Mouse (Mus musculus): ENCODE results near the gene Tigd4.

GRCm38 (mm10) chr3:84619056-84619455 is 25.7 kb downstream of the Tigd4 start:
- TF ChIP-seq E2F4 (IDR thresholded peaks at IDR 0.05; ENCODE audit: insufficient read depth) (no peak), MAX (IDR thresholded peaks at IDR 0.05; ENCODE audit: low read depth) (no peak), POLR2A (IDR thresholded peaks at IDR 0.05; ENCODE audit: insufficient read length, low read depth) (no peak), TCF12 (IDR thresholded peaks at IDR 0.05; ENCODE audit: insufficient read depth, poor library complexity, severe bottlenecking) (no peak), CEBPB (IDR thresholded peaks at IDR 0.05; ENCODE audit: insufficient read depth, poor library complexity, severe bottlenecking) (no peak), MYOG (IDR thresholded peaks at IDR 0.05; ENCODE audit: control insufficient read depth in 1 of 3, insufficient read depth in 1 of 3, insufficient read length in 2 of 3, low read depth in 2 of 3) (no peak), MYOD1 (IDR thresholded peaks at IDR 0.05; ENCODE audit: control insufficient read depth in 1 of 3, insufficient read length in 2 of 3, low read depth in 2 of 3) (no peak), POLR2AphosphoS2 (IDR thresholded peaks at IDR 0.05; ENCODE audit: insufficient read length, low read depth) (no peak), TCF3 (IDR thresholded peaks at IDR 0.05; ENCODE audit: insufficient read length, low read depth) (no peak), USF1 (IDR thresholded peaks at IDR 0.05; ENCODE audit: low read depth) (no peak), SRF (IDR thresholded peaks at IDR 0.05; ENCODE audit: control insufficient read depth, insufficient read length, low read depth) (no peak), REST (IDR thresholded peaks at IDR 0.05; ENCODE audit: insufficient read depth, insufficient read length) (no peak)

All from myocyte (in vitro differentiated cells).